Mouse (Mus musculus): ENCODE data around the gene Gm28171.
"Not testable (repeated sequence)": the region's sequence is repeated elsewhere in the genome, so short reads cannot be mapped to it uniquely, and the experiment has no call there.

The Gm28171 gene

DNA sequence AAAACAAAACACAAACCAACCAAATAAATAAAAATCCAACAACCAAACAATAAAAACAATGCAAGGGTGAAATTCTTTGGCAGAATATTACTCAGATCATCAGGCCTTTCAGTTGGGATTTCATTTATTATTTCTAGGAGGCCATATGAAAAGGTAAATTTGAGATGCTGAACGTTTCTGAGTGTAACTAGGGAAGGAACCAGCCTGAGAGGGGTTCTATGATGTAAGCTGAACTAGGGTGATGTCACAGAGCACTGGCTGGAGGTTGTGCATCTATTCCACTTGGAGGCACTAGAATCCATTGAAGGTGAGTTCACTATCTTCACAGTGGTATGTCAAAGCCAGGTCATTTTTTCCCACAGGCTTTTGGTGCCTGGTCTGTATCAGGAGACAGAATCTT is at the start of gene Gm28171:
Gm28171 (plus strand) TSS at position 301 of the 400 bp plus-strand sequence.
- DNase-seq (ENCODE audit: low spot score in 2 of 2): not testable (repeated sequence)

All from frontal cortex, postnatal 36 days (tissue).